Mouse (Mus musculus) G1E (cell line): ENCODE data around the gene Gm10392.

Experiments used
- CTCF ChIP-seq: IDR thresholded peaks from 2 replicates; pipeline ENCODE4 v1.5.1; 2012; ENCODE audit warnings: low read depth, low read length, inconsistent platforms, mixed read lengths
- GATA1 ChIP-seq: IDR thresholded peaks from 2 replicates; pipeline ENCODE4 v1.6.1; 2012; ENCODE audit warnings: borderline replicate concordance, low read length, inconsistent platforms, mixed read lengths
- GATA2 ChIP-seq: IDR thresholded peaks from 2 replicates; pipeline ENCODE4 v1.6.1; 2012; ENCODE audit warnings: low read depth, low read length, inconsistent platforms, borderline replicate concordance
- POLR2AphosphoS5 ChIP-seq: IDR thresholded peaks from 2 replicates; pipeline ENCODE4 v1.6.1; 2012; ENCODE audit warnings: low read depth, low read length, inconsistent platforms; ENCODE audit not compliant: insufficient replicate concordance
- TAL1 ChIP-seq: conservative IDR thresholded peaks from 2 replicates; pipeline ENCODE4 v1.6.1; 2012; ENCODE audit warnings: low read depth, low read length, inconsistent platforms, mixed read lengths

DNA sequence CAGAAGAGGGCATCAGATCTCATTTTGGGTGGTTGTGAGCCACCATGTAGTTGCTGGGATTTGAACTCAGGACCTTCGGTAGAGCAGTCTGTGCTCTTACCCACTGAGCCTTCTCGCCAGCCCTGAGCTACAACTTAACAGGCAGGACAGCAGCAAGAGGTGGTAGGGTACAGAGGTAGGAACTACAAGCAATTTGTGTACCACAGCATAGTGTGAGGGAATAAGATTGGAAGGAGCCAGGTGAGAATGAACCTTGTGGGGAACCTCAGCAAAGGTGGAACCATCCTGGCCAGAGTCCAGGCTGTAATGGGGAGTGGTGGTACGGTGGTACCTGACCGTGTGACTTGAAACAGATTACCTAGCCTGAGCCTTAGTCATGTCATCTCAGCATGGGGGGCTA lies 17.0 kb downstream of the Gm10392 start:
- TF ChIP-seq CTCF: no peak
- no peak for TF ChIP-seq POLR2AphosphoS5
- TF ChIP-seq GATA1: no peak
- TF ChIP-seq TAL1: no peak
- TF ChIP-seq GATA2: no peak
